Mouse (Mus musculus): Measurements from ENCODE around the gene Osbpl11.
A peak's percentile ranks its signal among the peaks of the same experiment; 100 is the strongest.
"Not testable (repeated sequence)": the region's sequence is repeated elsewhere in the genome, so short reads cannot be mapped to it uniquely, and the experiment has no call there.

Osbpl11 gene

GRCm38 (mm10) chr16:33154992-33155391 lies 29.9 kb upstream of the Osbpl11 start:
- Histone ChIP-seq H3K9me3 (ENCODE audit: low read length) (no peaks in the 10 kb centered on the region), H3K27me3 (ENCODE audit: insufficient read depth, low read length) (peaks cover 9% of the 10 kb centered on the region), H3K4me3 (replicated peaks; ENCODE audit: low read length) (no peak overlapping the region), H3K4me1 (replicated peaks; ENCODE audit: low read depth, low read length) (peaks cover 28% of the 10 kb centered on the region), H3K36me3 (ENCODE audit: insufficient read depth, low read length) (no peaks in the 10 kb centered on the region)
- no peak for TF ChIP-seq NANOG (IDR thresholded peaks at IDR 0.05; ENCODE audit: borderline replicate concordance, low read length)
- TF ChIP-seq POU5F1 (IDR thresholded peaks at IDR 0.05; ENCODE audit: borderline replicate concordance, low read length), result no peak
- TF ChIP-seq CTCF (conservative IDR thresholded peaks at IDR 0.05; ENCODE audit: low read length), result peak; percentile 38

GRCm38 (mm10) chr16:33158006-33158405 lies 26.9 kb upstream of the Osbpl11 start:
- H3K9me3 ChIP-seq (ENCODE audit: low read length), result peaks cover 4% of the 10 kb centered on the region; the same call in 1 of the 2 replicates
- H3K4me3 ChIP-seq (replicated peaks; ENCODE audit: low read length), result peak overlapping the region; percentile 30
- H3K27me3 ChIP-seq (ENCODE audit: insufficient read depth, low read length), result peaks cover 6% of the 10 kb centered on the region
- no peak for TF ChIP-seq POU5F1 (IDR thresholded peaks at IDR 0.05; ENCODE audit: borderline replicate concordance, low read length)
- no peak for TF ChIP-seq NANOG (IDR thresholded peaks at IDR 0.05; ENCODE audit: borderline replicate concordance, low read length)
- no peak for TF ChIP-seq CTCF (conservative IDR thresholded peaks at IDR 0.05; ENCODE audit: low read length)
- H3K4me1 ChIP-seq (replicated peaks; ENCODE audit: low read depth, low read length), result peaks cover 39% of the 10 kb centered on the region
- H3K36me3 ChIP-seq (ENCODE audit: insufficient read depth, low read length), result no peaks in the 10 kb centered on the region

GRCm38 (mm10) chr16:33158590-33159071 lies 26.2 kb upstream of the Osbpl11 start:
- H3K4me3 ChIP-seq (replicated peaks; ENCODE audit: low read length), result peak overlapping the region; percentile 30; the same call in 1 of the 2 replicates
- H3K4me1 ChIP-seq (replicated peaks; ENCODE audit: low read depth, low read length), result peaks cover 39% of the 10 kb centered on the region
- peaks cover 4% of the 10 kb centered on the region; the same call in 1 of the 2 replicates for H3K9me3 ChIP-seq (ENCODE audit: low read length)
- H3K36me3 ChIP-seq (ENCODE audit: insufficient read depth, low read length), result no peaks in the 10 kb centered on the region
- TF ChIP-seq NANOG (IDR thresholded peaks at IDR 0.05; ENCODE audit: borderline replicate concordance, low read length) (no peak), CTCF (conservative IDR thresholded peaks at IDR 0.05; ENCODE audit: low read length) (no peak), POU5F1 (IDR thresholded peaks at IDR 0.05; ENCODE audit: borderline replicate concordance, low read length) (no peak)
- H3K27me3 ChIP-seq (ENCODE audit: insufficient read depth, low read length), result peaks cover 4% of the 10 kb centered on the region

GRCm38 (mm10) chr16:33159363-33159762 lies 25.5 kb upstream of the Osbpl11 start:
- H3K4me3 ChIP-seq (replicated peaks; ENCODE audit: low read length), result no peak overlapping the region
- H3K9me3 ChIP-seq (ENCODE audit: low read length), result peaks cover 4% of the 10 kb centered on the region; the same call in 1 of the 2 replicates
- peaks cover 4% of the 10 kb centered on the region for H3K27me3 ChIP-seq (ENCODE audit: insufficient read depth, low read length)
- TF ChIP-seq CTCF (conservative IDR thresholded peaks at IDR 0.05; ENCODE audit: low read length) (no peak), NANOG (IDR thresholded peaks at IDR 0.05; ENCODE audit: borderline replicate concordance, low read length) (no peak), POU5F1 (IDR thresholded peaks at IDR 0.05; ENCODE audit: borderline replicate concordance, low read length) (no peak)
- peaks cover 36% of the 10 kb centered on the region for H3K4me1 ChIP-seq (replicated peaks; ENCODE audit: low read depth, low read length)
- H3K36me3 ChIP-seq (ENCODE audit: insufficient read depth, low read length), result no peaks in the 10 kb centered on the region

GRCm38 (mm10) chr16:33163330-33164090 lies 21.4 kb upstream of the Osbpl11 start:
- Histone ChIP-seq H3K27me3 (ENCODE audit: insufficient read depth, low read length) (no peaks in the 10 kb centered on the region), H3K4me3 (replicated peaks; ENCODE audit: low read length) (no peak overlapping the region), H3K4me1 (replicated peaks; ENCODE audit: low read depth, low read length) (peaks cover 20% of the 10 kb centered on the region), H3K9me3 (ENCODE audit: low read length) (peaks cover 7% of the 10 kb centered on the region; the same call in 1 of the 2 replicates), H3K36me3 (ENCODE audit: insufficient read depth, low read length) (no peaks in the 10 kb centered on the region)
- TF ChIP-seq POU5F1 (IDR thresholded peaks at IDR 0.05; ENCODE audit: borderline replicate concordance, low read length) (no peak), CTCF (conservative IDR thresholded peaks at IDR 0.05; ENCODE audit: low read length) (no peak), NANOG (IDR thresholded peaks at IDR 0.05; ENCODE audit: borderline replicate concordance, low read length) (no peak)

GRCm38 (mm10) chr16:33166284-33166683 lies 18.6 kb upstream of the Osbpl11 start:
- H3K36me3 ChIP-seq (ENCODE audit: insufficient read depth, low read length); H3K4me3 ChIP-seq (replicated peaks; ENCODE audit: low read length); H3K27me3 ChIP-seq (ENCODE audit: insufficient read depth, low read length); H3K4me1 ChIP-seq (replicated peaks; ENCODE audit: low read depth, low read length); H3K9me3 ChIP-seq (ENCODE audit: low read length): not testable (repeated sequence)
- peak; percentile 94 for TF ChIP-seq CTCF (conservative IDR thresholded peaks at IDR 0.05; ENCODE audit: low read length)

- TF ChIP-seq NANOG (IDR thresholded peaks at IDR 0.05; ENCODE audit: borderline replicate concordance, low read length) (no peak), CTCF (conservative IDR thresholded peaks at IDR 0.05; ENCODE audit: low read length) (0 out of 2 replicates have a peak, but pooled peaks have one; percentile 18)
- no peak overlapping the region for H3K4me3 ChIP-seq (replicated peaks; ENCODE audit: low read length)
- no peaks in the 10 kb centered on the region for H3K27me3 ChIP-seq (ENCODE audit: insufficient read depth, low read length)
- H3K9me3 ChIP-seq (ENCODE audit: low read length), result peaks cover 3% of the 10 kb centered on the region; the same call in 1 of the 2 replicates
- 0 out of 2 replicates have a peak, but pooled peaks cover 4% of the 10 kb centered on the region for H3K4me1 ChIP-seq (replicated peaks; ENCODE audit: low read depth, low read length)
- no peaks in the 10 kb centered on the region for H3K36me3 ChIP-seq (ENCODE audit: insufficient read depth, low read length)
These were observed 17.3 kb upstream of the Osbpl11 start for GRCm38 (mm10) chr16:33167537-33167936.

- Histone ChIP-seq H3K9me3 (ENCODE audit: low read length) (peaks cover 3% of the 10 kb centered on the region; the same call in 1 of the 2 replicates), H3K4me1 (replicated peaks; ENCODE audit: low read depth, low read length) (peaks cover 13% of the 10 kb centered on the region), H3K4me3 (replicated peaks; ENCODE audit: low read length) (no peak overlapping the region), H3K27me3 (ENCODE audit: insufficient read depth, low read length) (no peaks in the 10 kb centered on the region), H3K36me3 (ENCODE audit: insufficient read depth, low read length) (no peaks in the 10 kb centered on the region)
- no peak for TF ChIP-seq NANOG (IDR thresholded peaks at IDR 0.05; ENCODE audit: borderline replicate concordance, low read length)
- TF ChIP-seq POU5F1 (IDR thresholded peaks at IDR 0.05; ENCODE audit: borderline replicate concordance, low read length), result no peak
- TF ChIP-seq CTCF (conservative IDR thresholded peaks at IDR 0.05; ENCODE audit: low read length), result no peak
These were observed 15.3 kb upstream of the Osbpl11 start for GRCm38 (mm10) chr16:33169471-33170034.
